Mouse (Mus musculus) liver, postnatal 0 days (tissue): ENCODE measurements around the gene Gdf10. TPM values are rescaled to one million over a fixed set of nuclear protein-coding genes. Genes with fewer than 3 reads are reported as not detected.

ENCODE experiments used
- ATAC-seq: fragments of 200-750 bp; cut with Nextera tagmentation; 2 replicates; pipeline ENCODE4 v1.8.0; 2017; ENCODE audit warnings: mild to moderate bottlenecking, moderate library complexity
- DNase-seq: peaks from one replicate; pipeline ENCODE4 v3.0.0-alpha.2; 2016
- H3K27ac ChIP-seq: fragments of 300-500 bp; sonication (generic); 2 replicates; pipeline ENCODE4 v1.5.1; 2014; ENCODE audit warnings: antibody characterized with exemption, moderate library complexity, mild to moderate bottlenecking, low read depth
- H3K27me3 ChIP-seq: fragments of 300-500 bp; sonication (generic); 2 replicates; pipeline ENCODE4 v1.6.1; 2014; ENCODE audit warnings: low read length, control low read depth, mixed read lengths; ENCODE audit not compliant: insufficient read depth
- H3K36me3 ChIP-seq: fragments of 300-500 bp; sonication (generic); replicated peaks from 2 replicates; pipeline ENCODE4 v1.6.1; 2014; ENCODE audit warnings: mild to moderate bottlenecking, control low read depth, low read length, moderate library complexity, mixed read lengths; ENCODE audit not compliant: insufficient read depth
- H3K4me1 ChIP-seq: fragments of 300-500 bp; sonication (generic); 2 replicates; pipeline ENCODE4 v1.6.1; 2014; ENCODE audit warnings: antibody characterized with exemption, mild to moderate bottlenecking, control low read depth; ENCODE audit not compliant: insufficient read depth
- H3K4me2 ChIP-seq: fragments of 300-500 bp; sonication (generic); 2 replicates; pipeline ENCODE4 v1.6.1; 2014; ENCODE audit warnings: low read depth, mild to moderate bottlenecking, low read length, moderate library complexity, mixed read lengths
- H3K4me3 ChIP-seq: fragments of 300-500 bp; sonication (generic); 2 replicates; pipeline ENCODE4 v1.5.1; 2014; ENCODE audit warnings: low read depth, low read length
- H3K9ac ChIP-seq: fragments of 300-500 bp; sonication (generic); replicated peaks from 2 replicates; pipeline ENCODE4 v1.6.1; 2014; ENCODE audit warnings: mild to moderate bottlenecking, moderate library complexity
- H3K9me3 ChIP-seq: fragments of 300-500 bp; sonication (generic); 2 replicates; pipeline ENCODE4 v1.6.1; 2016; ENCODE audit warnings: mild to moderate bottlenecking, control low read depth, low read length, mixed read lengths
- CTCF ChIP-seq: sonication (generic); IDR thresholded peaks from 2 replicates; pipeline ENCODE4 v1.5.1; 2016; ENCODE audit warnings: antibody characterized with exemption, low read depth
- EP300 ChIP-seq: IDR thresholded peaks from 2 replicates; pipeline ENCODE4 v1.6.1; 2016; ENCODE audit warnings: antibody characterized with exemption, low read depth, mild to moderate bottlenecking
- WGBS: fragments of 180-500 bp; shearing (Covaris S2); extraction: QIAGEN DNeasy Blood & Tissue Kit; methylation state at CpG from one replicate; pipeline ENCODE4 v1.1.7; 2014; ENCODE audit not compliant: insufficient replicate concordance; 5-methylcytosine and 5-hydroxymethylcytosine counted together
- polyA plus RNA-seq: library from polyadenylated mRNA; unstranded; fragments of >200 nt; fragmentation: Nextera tagmentation; extraction: Ambion mirVana; gene quantifications from 2 replicates; pipeline ENCODE4 v1.2.1, GENCODE M21; 2015

The Gdf10 gene
- polyA plus RNA-seq, 1 experiment from 2014 or later: 5.1 TPM

GRCm38 (mm10) chr14:33888387-33889035 lies 34.9 kb upstream of the Gdf10 start:
- WGBS: 71% methylated on average over 11 of the region's 11 CpGs
- no peak for TF ChIP-seq CTCF
- TF ChIP-seq EP300: no peak
- DNase-seq: no peak
- Histone ChIP-seq H3K36me3 (no peaks in the 10 kb centered on the region), H3K27ac (no peak overlapping the region), H3K4me3 (no peak overlapping the region), H3K9me3 (no peaks in the 10 kb centered on the region), H3K27me3 (no peaks in the 10 kb centered on the region), H3K4me1 (no peaks in the 10 kb centered on the region), H3K9ac (no peak overlapping the region), H3K4me2 (no peak overlapping the region)
- ATAC-seq: no peak

- no peak for DNase-seq
- no peak overlapping the region for H3K9ac ChIP-seq
- TF ChIP-seq CTCF (no peak), EP300 (no peak)
- H3K27ac ChIP-seq: no peak overlapping the region
- H3K4me1 ChIP-seq: no peaks in the 10 kb centered on the region
- H3K4me3 ChIP-seq: no peak overlapping the region
- no peaks in the 10 kb centered on the region for H3K36me3 ChIP-seq
- 71% methylated on average over 3 of the region's 3 CpGs for WGBS
- ATAC-seq: no peak
- H3K9me3 ChIP-seq: no peaks in the 10 kb centered on the region
- no peaks in the 10 kb centered on the region for H3K27me3 ChIP-seq
- no peak overlapping the region for H3K4me2 ChIP-seq
Measured at GRCm38 (mm10) chr14:33889971-33890370, 33.4 kb upstream of the Gdf10 start.

- ATAC-seq: no peak
- Histone ChIP-seq H3K9ac (no peak overlapping the region), H3K27me3 (no peaks in the 10 kb centered on the region), H3K9me3 (no peaks in the 10 kb centered on the region), H3K27ac (no peak overlapping the region), H3K4me2 (no peak overlapping the region), H3K4me1 (no peaks in the 10 kb centered on the region), H3K36me3 (no peaks in the 10 kb centered on the region), H3K4me3 (no peak overlapping the region)
- 82% methylated on average over 3 of the region's 3 CpGs for WGBS
- TF ChIP-seq CTCF: no peak
- TF ChIP-seq EP300: no peak
- no peak for DNase-seq
Measured at GRCm38 (mm10) chr14:33891507-33891906, 31.9 kb upstream of the Gdf10 start.

GRCm38 (mm10) chr14:33895777-33896176 lies 27.6 kb upstream of the Gdf10 start:
- no peak for TF ChIP-seq CTCF
- no peak for TF ChIP-seq EP300
- no peaks in the 10 kb centered on the region for H3K27me3 ChIP-seq
- H3K4me1 ChIP-seq: 0 out of 2 replicates have a peak, but pooled peaks cover 3% of the 10 kb centered on the region
- no peaks in the 10 kb centered on the region for H3K36me3 ChIP-seq
- ATAC-seq: no peak
- H3K27ac ChIP-seq: no peak overlapping the region
- H3K4me3 ChIP-seq: no peak overlapping the region
- no peaks in the 10 kb centered on the region for H3K9me3 ChIP-seq
- H3K9ac ChIP-seq: no peak overlapping the region
- no peak overlapping the region for H3K4me2 ChIP-seq
- 80% methylated on average over 5 of the region's 5 CpGs for WGBS
- no peak for DNase-seq

- TF ChIP-seq CTCF (no peak), EP300 (no peak)
- no peak overlapping the region; the same call in 1 of the 2 replicates for H3K27ac ChIP-seq
- 0 out of 2 replicates have a peak, but pooled peaks cover 3% of the 10 kb centered on the region for H3K4me1 ChIP-seq
- no peaks in the 10 kb centered on the region for H3K27me3 ChIP-seq
- H3K9me3 ChIP-seq: no peaks in the 10 kb centered on the region
- H3K36me3 ChIP-seq: no peaks in the 10 kb centered on the region
- H3K4me2 ChIP-seq: no peak overlapping the region
- ATAC-seq (peak; percentile 97), DNase-seq (peak; percentile 24)
- no peak overlapping the region for H3K9ac ChIP-seq
- WGBS: 56% methylated on average over 9 of the region's 9 CpGs
- H3K4me3 ChIP-seq: no peak overlapping the region
Measured at GRCm38 (mm10) chr14:33896628-33897300, 26.6 kb upstream of the Gdf10 start.

GRCm38 (mm10) chr14:33902783-33903182 lies 20.6 kb upstream of the Gdf10 start:
- Histone ChIP-seq H3K27ac (no peak overlapping the region), H3K4me2 (no peak overlapping the region), H3K9me3 (no peaks in the 10 kb centered on the region), H3K27me3 (no peaks in the 10 kb centered on the region), H3K4me1 (no peaks in the 10 kb centered on the region), H3K36me3 (no peaks in the 10 kb centered on the region), H3K4me3 (no peak overlapping the region), H3K9ac (no peak overlapping the region)
- no peak for DNase-seq
- no peak for TF ChIP-seq CTCF
- no peak for TF ChIP-seq EP300
- WGBS: 78% methylated on average over 4 of the region's 4 CpGs
- ATAC-seq: no peak
